In genomic region chr8:86192262-86192661, GRCm38 (mm10) we compare ENCODE assay signal across 23 mouse cellular contexts.
"Had no signal": no experiment of that assay in that cellular context is flagged by ENCODE, and none has a peak within 500 bp of the region (broad histone marks: within the 10 kb centered on the region; RNA-seq: fewer than 3 reads in every experiment).

No protein-coding gene starts in this region.

- ATAC-seq: liver, postnatal 0 days; lung, postnatal 0 days; midbrain, embryonic 13.5 days; midbrain, embryonic 16.5 days had no signal

- H3K27ac ChIP-seq: kidney, postnatal 0 days; layer of hippocampus, adult 2 months; limb, embryonic 12.5 days; limb, embryonic 15.5 days; liver, embryonic 14.5 days; midbrain, embryonic 10.5 days; midbrain, embryonic 13.5 days; neural tube, embryonic 13.5 days; stomach, postnatal 0 days had no signal

- H3K4me1 ChIP-seq: limb, embryonic 12.5 days; limb, embryonic 15.5 days; megakaryocyte, embryonic 14.5 days; midbrain, embryonic 10.5 days; midbrain, embryonic 13.5 days; neural tube, embryonic 13.5 days had no signal

- H3K4me3 ChIP-seq: layer of hippocampus, adult 2 months; limb, embryonic 12.5 days; limb, embryonic 15.5 days; megakaryocyte, embryonic 14.5 days; midbrain, embryonic 10.5 days; midbrain, embryonic 13.5 days; myocyte; neural tube, embryonic 13.5 days had no signal

- H3K4me2 ChIP-seq: limb, embryonic 12.5 days; limb, embryonic 15.5 days; liver, embryonic 11.5 days; lung, embryonic 14.5 days; midbrain, embryonic 13.5 days; neural tube, embryonic 13.5 days had no signal

- H3K36me3 ChIP-seq: limb, embryonic 12.5 days; limb, embryonic 15.5 days; midbrain, embryonic 10.5 days; midbrain, embryonic 13.5 days; neural tube, embryonic 13.5 days had no signal

- H3K27me3 ChIP-seq: limb, embryonic 12.5 days; limb, embryonic 15.5 days; megakaryocyte, embryonic 14.5 days; midbrain, embryonic 13.5 days; neural tube, embryonic 13.5 days had no signal

- DNase-seq: kidney, adult 2 months; kidney, postnatal 25 days; layer of hippocampus, adult 9-11 months; left cerebral cortex, postnatal 4 days; liver, postnatal 0 days; lung, embryonic 14.5 days; retina, postnatal 1 day; right cerebral cortex, postnatal 25 days; thymus, postnatal 25 days had no signal

- H3K9me3 ChIP-seq: limb, embryonic 12.5 days; limb, embryonic 15.5 days; midbrain, embryonic 10.5 days; midbrain, embryonic 13.5 days; neural tube, embryonic 13.5 days had no signal

- H3K9ac ChIP-seq: limb, embryonic 12.5 days; limb, embryonic 15.5 days; liver, embryonic 14.5 days; liver, postnatal 0 days; lung, embryonic 14.5 days; midbrain, embryonic 13.5 days; neural tube, embryonic 13.5 days had no signal
